Mouse (Mus musculus) forebrain, postnatal 0 days (tissue): ENCODE data around the gene Zfp87. TPM values are rescaled to one million over a fixed set of nuclear protein-coding genes. Genes with fewer than 3 reads are reported as not detected.

Experiments
- ATAC-seq: fragments of 200-750 bp; cut with Nextera tagmentation; 2 replicates; pipeline ENCODE4 v1.8.0; 2017; ENCODE audit warnings: mild to moderate bottlenecking, moderate library complexity
- DNase-seq: peaks from one replicate; pipeline ENCODE4 v3.0.0-alpha.2; 2015
- H3K27ac ChIP-seq: fragments of 300-500 bp; sonication (generic); 2 replicates; pipeline ENCODE4 v1.5.1; 2014; ENCODE audit warnings: low read depth, mild to moderate bottlenecking, antibody characterized with exemption, low read length, moderate library complexity, mixed read lengths
- H3K27me3 ChIP-seq: fragments of 300-500 bp; sonication (generic); 2 replicates; pipeline ENCODE4 v1.6.1; 2014; ENCODE audit warnings: mild to moderate bottlenecking, low read length, mixed read lengths; ENCODE audit not compliant: insufficient read depth
- H3K36me3 ChIP-seq: fragments of 300-500 bp; sonication (generic); 2 replicates; pipeline ENCODE4 v1.6.1; 2014; ENCODE audit warnings: mild to moderate bottlenecking, moderate library complexity; ENCODE audit not compliant: insufficient read depth
- H3K4me1 ChIP-seq: fragments of 300-500 bp; sonication (generic); 2 replicates; pipeline ENCODE4 v1.6.1; 2014; ENCODE audit warnings: antibody characterized with exemption; ENCODE audit not compliant: insufficient read depth
- H3K4me2 ChIP-seq: fragments of 300-500 bp; sonication (generic); 2 replicates; pipeline ENCODE4 v1.6.1; 2014; ENCODE audit warnings: low read depth, mild to moderate bottlenecking, moderate library complexity
- H3K4me3 ChIP-seq: fragments of 300-500 bp; sonication (generic); 2 replicates; pipeline ENCODE4 v1.5.1; 2014; ENCODE audit warnings: low read depth, low read length, mixed read lengths
- H3K9ac ChIP-seq: fragments of 300-500 bp; sonication (generic); 2 replicates; pipeline ENCODE4 v1.6.1; 2014; ENCODE audit warnings: mild to moderate bottlenecking
- H3K9me3 ChIP-seq: fragments of 300-500 bp; sonication (generic); 2 replicates; pipeline ENCODE4 v1.6.1; 2016; ENCODE audit warnings: low read length
- CTCF ChIP-seq: sonication (generic); IDR thresholded peaks from 2 replicates; pipeline ENCODE4 v1.5.1; 2016; ENCODE audit warnings: antibody characterized with exemption, control low read depth, low read depth
- WGBS: fragments of 180-500 bp; shearing (Covaris S2); extraction: QIAGEN DNeasy Blood & Tissue Kit; methylation state at CpG from one replicate; pipeline ENCODE4 v1.1.7; 2014; 5-methylcytosine and 5-hydroxymethylcytosine counted together
- polyA plus RNA-seq: library from polyadenylated mRNA; unstranded; fragments of >200 nt; fragmentation: Nextera tagmentation; extraction: Ambion mirVana; gene quantifications from 2 replicates; pipeline ENCODE4 v1.2.1, GENCODE M21; 2015
- total RNA-seq: library from RNA; depleted of rRNA; stranded (reverse); fragments of >200 nt; gene quantifications from 2 replicates; pipeline ENCODE4 v1.2.3, GENCODE M21; 2014; rRNA removed

Gene Zfp87
- total and polyA plus RNA-seq, 2 experiments from 2014 or later = 26.8 to 33.9 TPM

GRCm38 (mm10) chr13:67469274-67469673 lies 56.7 kb downstream of the Zfp87 start:
- Histone ChIP-seq H3K27me3 (no peaks in the 10 kb centered on the region), H3K27ac (no peak overlapping the region), H3K4me3 (no peak overlapping the region), H3K36me3 (peaks cover 25% of the 10 kb centered on the region), H3K9ac (no peak overlapping the region), H3K9me3 (no peaks in the 10 kb centered on the region), H3K4me2 (no peak overlapping the region), H3K4me1 (no peaks in the 10 kb centered on the region)
- DNase-seq = no peak
- TF ChIP-seq CTCF = no peak
- no peak for ATAC-seq
- 92% methylated on average over 3 of the region's 3 CpGs for WGBS

Other genes starting within 250 kb of the Zfp87 start
- gene Zfp458, start 247.7 kb downstream of the Zfp87 start, total RNA-seq = 15.5 and 16.6 TPM in 2 replicates
- gene Zfp458, start 247.7 kb downstream of the Zfp87 start, polyA plus RNA-seq = 2.9 and 3.1 TPM in 2 replicates
- 0.81 and 1.5 TPM in 2 replicates for gene Zfp457, start 219.7 kb downstream of the Zfp87 start, total RNA-seq
- gene Zfp457, start 219.7 kb downstream of the Zfp87 start, polyA plus RNA-seq = 0.31 and 0.41 TPM in 2 replicates
- 3.0 and 3.2 TPM in 2 replicates for gene Zfp595, start 193.6 kb downstream of the Zfp87 start, total RNA-seq
- gene Zfp595, start 193.6 kb downstream of the Zfp87 start, polyA plus RNA-seq = 0.50 and 0.54 TPM in 2 replicates
- not detected in 2 replicates for gene Gm28044, start 165.6 kb downstream of the Zfp87 start, total RNA-seq
- gene Gm28044, start 165.6 kb downstream of the Zfp87 start, polyA plus RNA-seq = not detected in 2 replicates
- 1.2 and 2.0 TPM in 2 replicates for gene Zfp953, start 165.6 kb downstream of the Zfp87 start, total RNA-seq
- gene Zfp953, start 165.6 kb downstream of the Zfp87 start, polyA plus RNA-seq = 0.19 and 0.39 TPM in 2 replicates
- gene Gm28041, start 150.4 kb downstream of the Zfp87 start, total RNA-seq = not detected in 2 replicates
- not detected in 2 replicates for gene Gm28041, start 150.4 kb downstream of the Zfp87 start, polyA plus RNA-seq
- 0.57 and 1.1 TPM in 2 replicates for gene Zfp456, start 150.4 kb downstream of the Zfp87 start, total RNA-seq
- 0.18 and 0.23 TPM in 2 replicates for gene Zfp456, start 150.4 kb downstream of the Zfp87 start, polyA plus RNA-seq
- 2.4 and 12.1 TPM in 2 replicates for gene Zfp429, start 126.4 kb downstream of the Zfp87 start, total RNA-seq
- 1.1 and 1.6 TPM in 2 replicates for gene Zfp429, start 126.4 kb downstream of the Zfp87 start, polyA plus RNA-seq
- 1.9 and 2.1 TPM in 2 replicates for gene Zfp459, start 104.8 kb downstream of the Zfp87 start, total RNA-seq
- 0.53 and 0.71 TPM in 2 replicates for gene Zfp459, start 104.8 kb downstream of the Zfp87 start, polyA plus RNA-seq
- gene Zfp874a, start 74.6 kb downstream of the Zfp87 start, total RNA-seq = 10.0 and 12.8 TPM in 2 replicates
- 3.6 and 4.7 TPM in 2 replicates for gene Zfp874a, start 74.6 kb downstream of the Zfp87 start, polyA plus RNA-seq
- gene Zfp874b, start 41.9 kb downstream of the Zfp87 start, total RNA-seq = 9.3 and 17.5 TPM in 2 replicates
- 2.3 TPM in 2 replicates for gene Zfp874b, start 41.9 kb downstream of the Zfp87 start, polyA plus RNA-seq
- gene Zfp58, start 25.6 kb downstream of the Zfp87 start, total RNA-seq = 4.9 and 9.2 TPM in 2 replicates
- gene Zfp58, start 25.6 kb downstream of the Zfp87 start, polyA plus RNA-seq = 3.6 and 4.9 TPM in 2 replicates
- gene Gm26965, start within 50 bp of the Zfp87 start, total RNA-seq = 0.43 TPM in 1 of 2 replicates, not detected in the other
- gene Gm26965, start within 50 bp of the Zfp87 start, polyA plus RNA-seq = 0.19 TPM in 1 of 2 replicates, not detected in the other
- 19.3 and 20.9 TPM in 2 replicates for gene Zfp748, start 27.7 kb upstream of the Zfp87 start, total RNA-seq
- gene Zfp748, start 27.7 kb upstream of the Zfp87 start, polyA plus RNA-seq = 6.8 and 7.1 TPM in 2 replicates
- 17.9 and 18.9 TPM in 2 replicates for gene Zfp729b, start 83.5 kb upstream of the Zfp87 start, total RNA-seq
- 4.2 and 4.3 TPM in 2 replicates for gene Zfp729b, start 83.5 kb upstream of the Zfp87 start, polyA plus RNA-seq
- not detected in 2 replicates for gene Gm49345, start 111.6 kb upstream of the Zfp87 start, total RNA-seq
- gene Gm49345, start 111.6 kb upstream of the Zfp87 start, polyA plus RNA-seq = 1.7 and 2.2 TPM in 2 replicates
- 7.8 and 9.1 TPM in 2 replicates for gene Zfp729a, start 111.6 kb upstream of the Zfp87 start, total RNA-seq
- 2.6 and 3.1 TPM in 2 replicates for gene Zfp729a, start 111.6 kb upstream of the Zfp87 start, polyA plus RNA-seq
- gene Zfp738, start 160.9 kb upstream of the Zfp87 start, total RNA-seq = 18.6 and 20.5 TPM in 2 replicates
- gene Zfp738, start 160.9 kb upstream of the Zfp87 start, polyA plus RNA-seq = 5.9 and 7.5 TPM in 2 replicates
- 23.5 and 24.1 TPM in 2 replicates for gene Zfp65, start 203.0 kb upstream of the Zfp87 start, total RNA-seq
- 3.0 and 5.6 TPM in 2 replicates for gene Zfp65, start 203.0 kb upstream of the Zfp87 start, polyA plus RNA-seq
- 11.5 and 12.1 TPM in 2 replicates for gene Zfp85, start 229.1 kb upstream of the Zfp87 start, total RNA-seq
- 3.8 and 4.1 TPM in 2 replicates for gene Zfp85, start 229.1 kb upstream of the Zfp87 start, polyA plus RNA-seq